Mouse (Mus musculus): Measurements from ENCODE around the gene Mycl. TPM values are rescaled to one million over a fixed set of nuclear protein-coding genes. Genes with fewer than 3 reads are reported as not detected.
"Not testable (repeated sequence)": the region's sequence is repeated elsewhere in the genome, so short reads cannot be mapped to it uniquely, and the experiment has no call there.

Mycl gene
- total RNA-seq, 2 experiments from 2014 or later: 0.13 to 0.42 TPM

DNA sequence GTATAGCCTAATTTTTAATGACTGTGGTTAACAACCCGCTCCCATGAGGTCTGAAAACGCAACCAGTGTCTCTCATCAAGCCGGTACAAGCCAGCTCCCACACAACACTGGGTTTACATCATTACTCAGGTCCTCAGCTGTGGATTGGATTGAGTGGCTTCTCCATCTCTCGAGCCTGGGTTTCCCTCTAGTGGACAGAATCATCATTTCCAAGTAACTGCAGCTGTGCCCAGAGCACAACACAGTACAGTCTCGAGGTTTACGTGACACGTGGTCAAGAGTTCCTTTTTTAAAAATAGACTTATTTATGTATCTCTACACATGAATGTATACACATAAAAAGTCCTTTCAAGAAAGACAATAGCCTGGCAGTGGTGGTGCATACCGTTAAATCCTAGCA lies 10.3 kb upstream of the Mycl start:
- peak; percentile 40 for DNase-seq
- peak; percentile 73 for TF ChIP-seq CTCF (IDR thresholded peaks at IDR 0.05)
- Histone ChIP-seq H3K4me3 (no peak overlapping the region), H3K27ac (no peak overlapping the region)
- intact Hi-C loops (cut with DNase I): loop anchor here (1.0 to 5.0 kb wide), 3 partner anchors 40 to 87 kb away; no protein-coding TSS in a partner anchor

GRCm38 (mm10) chr4:122987421-122987820 lies 8.0 kb upstream of the Mycl start:
- no peak overlapping the region for H3K4me3 ChIP-seq
- H3K27ac ChIP-seq: no peak overlapping the region
- no peak for DNase-seq
- TF ChIP-seq CTCF (IDR thresholded peaks at IDR 0.05): no peak
- intact Hi-C loops (cut with DNase I): loop anchor here (5.0 kb wide), 1 partner anchor 75 kb away; no protein-coding TSS in a partner anchor

- TF ChIP-seq CTCF (IDR thresholded peaks at IDR 0.05): peak; percentile 8; the same call in 1 of the 2 replicates
- not testable (repeated sequence) for DNase-seq, H3K4me3 ChIP-seq, H3K27ac ChIP-seq
- intact Hi-C loops (cut with DNase I): loop anchor here (5.0 kb wide), 1 partner anchor 76 kb away; no protein-coding TSS in a partner anchor
Measured at GRCm38 (mm10) chr4:122988004-122988403, 7.4 kb upstream of the Mycl start.

DNA sequence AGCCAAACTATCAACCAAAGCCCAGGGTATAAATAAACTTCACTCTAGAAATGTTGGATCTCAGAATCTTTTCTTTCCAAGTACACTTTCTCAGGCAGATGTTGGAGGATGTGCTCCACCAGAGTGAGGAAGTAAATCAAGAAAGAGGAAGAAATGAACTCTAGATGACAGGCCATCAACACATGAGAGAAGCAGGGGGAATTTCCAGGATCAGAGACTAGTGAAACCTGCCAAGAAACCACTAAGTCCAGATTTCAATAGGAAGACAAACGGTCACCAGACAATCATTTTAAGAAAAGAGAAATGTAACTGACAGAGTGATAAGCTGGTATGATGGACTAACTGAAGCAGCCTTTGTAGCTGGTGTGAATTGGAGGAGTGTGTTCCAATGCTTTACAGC lies 4.3 kb upstream of the Mycl start:
- Histone ChIP-seq H3K27ac (no peak overlapping the region), H3K4me3 (no peak overlapping the region)
- intact Hi-C loops (cut with DNase I): no loop called here
- DNase-seq: no peak
- TF ChIP-seq CTCF (IDR thresholded peaks at IDR 0.05): no peak

GRCm38 (mm10) chr4:122992276-122992675 lies 3.2 kb upstream of the Mycl start:
- no peak for TF ChIP-seq CTCF (IDR thresholded peaks at IDR 0.05)

DNA sequence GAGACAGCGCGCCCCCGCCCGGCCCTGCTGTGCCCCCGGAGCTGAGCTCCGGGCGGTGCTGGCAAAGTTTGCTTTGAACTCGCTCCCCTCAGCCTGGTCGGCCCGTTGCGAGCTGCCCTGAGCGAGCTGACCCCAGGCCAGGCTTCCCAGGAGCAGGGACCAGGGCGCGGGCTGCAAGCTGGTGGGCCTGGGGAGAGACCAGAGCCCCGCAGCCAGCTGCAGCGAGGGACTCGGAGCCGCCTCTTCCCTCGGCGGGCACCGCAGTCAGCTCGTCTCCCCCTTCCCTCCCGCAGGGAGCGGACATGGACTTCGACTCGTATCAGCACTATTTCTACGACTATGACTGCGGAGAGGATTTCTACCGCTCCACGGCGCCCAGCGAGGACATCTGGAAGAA lies 767 bp downstream of the Mycl start:
- intact Hi-C loops (cut with DNase I): no loop called here
- no peak for TF ChIP-seq CTCF (IDR thresholded peaks at IDR 0.05)
- 0 out of 2 replicates have a peak overlapping the region, but pooled peaks have one; percentile 3 for H3K27ac ChIP-seq
- peak overlapping the region; percentile 86 for H3K4me3 ChIP-seq
- peak; percentile 36 for DNase-seq

More at GRCm38 (mm10) chr4:122992276-122992675, 3.2 kb upstream of the Mycl start:
- DNase-seq: no peak
- no peak overlapping the region for H3K4me3 ChIP-seq
- H3K27ac ChIP-seq: no peak overlapping the region
- intact Hi-C loops (cut with DNase I): no loop called here

DNA sequence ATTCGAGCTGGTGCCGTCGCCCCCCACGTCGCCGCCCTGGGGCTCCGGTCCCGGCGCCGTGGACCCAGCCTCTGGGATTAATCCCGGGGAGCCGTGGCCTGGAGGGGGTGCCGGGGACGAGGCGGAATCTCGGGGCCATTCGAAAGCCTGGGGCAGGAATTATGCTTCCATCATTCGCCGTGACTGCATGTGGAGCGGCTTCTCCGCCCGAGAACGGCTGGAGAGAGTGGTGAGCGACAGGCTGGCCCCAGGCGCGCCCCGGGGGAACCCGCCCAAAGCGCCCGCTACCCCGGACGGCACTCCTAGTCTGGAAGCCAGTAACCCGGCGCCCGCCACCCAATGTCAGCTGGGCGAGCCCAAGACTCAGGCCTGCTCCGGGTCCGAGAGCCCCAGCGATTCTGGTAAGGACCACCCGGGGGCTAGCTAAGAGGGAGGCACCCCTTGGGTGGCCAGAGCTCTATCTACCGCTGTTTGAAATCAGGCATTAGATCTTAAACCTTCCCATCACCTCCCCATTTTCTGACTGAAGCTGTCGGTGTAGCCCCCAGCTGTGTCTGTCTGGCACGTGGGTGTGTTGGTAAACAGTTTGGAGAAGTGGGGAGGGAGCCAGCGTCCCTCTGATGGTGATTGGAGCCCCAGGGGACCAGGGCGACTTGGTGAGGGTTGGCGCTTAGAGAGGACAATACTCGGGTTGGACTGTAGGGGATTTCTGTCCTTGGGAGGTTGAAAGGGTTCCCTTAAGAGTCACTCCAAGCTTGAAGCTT lies 1.3 kb downstream of the Mycl start:
- Histone ChIP-seq H3K4me3 (peak overlapping the region; percentile 86), H3K27ac (no peak overlapping the region)
- peak; percentile 37 for DNase-seq
- TF ChIP-seq CTCF (IDR thresholded peaks at IDR 0.05): 0 out of 2 replicates have a peak, but pooled peaks have one; percentile 0
- intact Hi-C loops (cut with DNase I): no loop called here

DNA sequence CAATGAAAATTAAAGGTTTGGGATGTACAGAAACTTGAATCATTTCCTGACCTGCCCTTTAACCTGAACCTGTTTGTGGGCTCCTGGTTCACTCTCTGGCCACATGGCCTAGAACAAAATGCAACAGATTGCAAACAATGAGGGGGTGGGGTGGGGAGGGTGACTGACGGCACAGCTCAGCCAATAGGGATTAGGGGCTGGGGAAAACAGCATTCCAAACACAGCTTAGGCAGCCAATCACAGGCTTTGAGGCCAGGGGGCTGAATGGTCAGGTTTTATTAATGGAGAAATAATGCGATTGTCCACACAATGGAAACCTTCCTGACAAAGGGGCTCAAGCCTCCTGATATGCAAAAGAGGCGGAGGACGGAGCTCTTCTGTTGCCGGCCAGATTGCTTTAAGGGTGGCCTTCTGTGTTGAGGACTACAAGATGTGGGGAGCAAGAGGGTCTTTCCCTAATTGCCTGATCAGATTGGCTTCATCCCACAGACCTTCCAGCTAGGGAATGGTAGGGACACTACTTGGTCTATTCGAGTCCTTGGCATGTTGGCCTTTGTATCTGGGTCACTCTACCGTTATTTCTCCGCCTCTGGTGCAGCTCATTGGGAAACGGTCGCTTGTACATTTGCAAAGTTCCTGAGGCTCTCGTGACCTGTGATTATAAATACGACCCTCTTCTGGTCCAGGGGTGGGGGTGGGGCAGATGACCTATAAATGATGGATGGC lies 3.2 kb downstream of the Mycl start:
- Histone ChIP-seq H3K27ac (no peak overlapping the region), H3K4me3 (no peak overlapping the region)
- DNase-seq: no peak
- intact Hi-C loops (cut with DNase I): no loop called here
- no peak for TF ChIP-seq CTCF (IDR thresholded peaks at IDR 0.05)

DNA sequence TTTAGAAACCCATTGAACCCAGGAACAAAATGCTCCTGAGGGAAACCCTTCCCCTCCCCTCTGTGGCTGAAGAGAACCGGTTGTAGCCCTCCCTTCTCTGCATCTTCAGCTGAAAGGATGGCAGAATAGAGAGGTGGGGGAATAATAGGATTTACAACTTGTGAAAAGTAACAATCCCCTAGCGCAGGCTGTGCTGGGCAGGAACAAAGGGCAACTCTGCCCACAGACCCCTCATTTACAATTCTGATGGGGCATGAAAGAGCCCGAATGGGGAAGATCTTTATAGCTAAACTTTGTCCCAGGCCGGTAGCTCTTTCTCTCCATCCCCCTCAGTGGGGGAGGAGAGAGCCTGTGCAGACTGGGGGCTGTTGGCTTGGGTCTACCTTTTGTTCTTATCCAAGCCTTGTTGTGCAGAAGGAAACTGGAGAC lies 3.8 kb downstream of the Mycl start:
- TF ChIP-seq CTCF (IDR thresholded peaks at IDR 0.05): no peak
- intact Hi-C loops (cut with DNase I): no loop called here
- Histone ChIP-seq H3K27ac (no peak overlapping the region), H3K4me3 (no peak overlapping the region)
- DNase-seq: no peak

- Histone ChIP-seq H3K4me3 (peak overlapping the region; percentile 21), H3K27ac (no peak overlapping the region)
- no peak for TF ChIP-seq CTCF (IDR thresholded peaks at IDR 0.05)
- DNase-seq: no peak
- intact Hi-C loops (cut with DNase I): no loop called here
Measured at GRCm38 (mm10) chr4:123000130-123000529, 4.7 kb downstream of the Mycl start.

DNA sequence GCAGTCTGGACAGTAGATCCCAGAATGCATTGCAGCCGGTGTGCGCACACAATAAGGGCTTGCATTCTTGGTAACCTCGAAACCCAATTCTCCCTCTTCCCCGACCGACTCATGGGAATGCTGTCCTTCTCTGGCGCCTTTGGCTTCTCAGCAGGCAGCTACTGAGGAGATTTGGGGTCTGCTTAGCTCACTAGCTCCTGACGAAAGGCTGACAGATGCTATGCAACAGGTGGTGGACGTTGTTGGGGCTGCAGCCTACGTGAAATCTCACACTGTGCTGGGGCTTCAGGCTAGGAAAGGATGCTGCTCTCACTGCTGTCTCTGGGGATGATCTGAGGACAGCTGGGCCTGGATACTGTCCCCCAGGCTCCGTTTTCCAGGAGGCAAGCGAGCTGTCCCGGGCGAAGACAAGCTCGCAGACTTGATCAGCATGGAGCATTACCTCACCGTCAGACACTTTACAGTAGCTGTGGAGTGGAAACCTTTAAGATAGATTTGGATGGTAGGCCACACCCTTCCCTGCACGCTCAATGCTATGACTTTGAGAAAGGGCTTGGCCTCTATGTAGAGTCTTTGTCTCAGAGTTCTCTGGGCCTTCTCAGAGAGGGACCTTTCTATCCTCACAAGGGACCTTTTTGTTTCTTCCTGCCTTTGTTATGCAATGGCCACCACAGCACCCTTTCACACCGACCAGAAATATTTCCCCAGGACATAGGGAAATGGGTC lies 5.3 kb downstream of the Mycl start:
- Histone ChIP-seq H3K4me3 (peak overlapping the region; percentile 21), H3K27ac (no peak overlapping the region)
- no peak for TF ChIP-seq CTCF (IDR thresholded peaks at IDR 0.05)
- intact Hi-C loops (cut with DNase I): no loop called here
- DNase-seq: no peak
